11 mouse cellular contexts compared by ENCODE assay signal in genomic region chr11:116611168-116611567, GRCm38 (mm10). TPM values are rescaled to one million over a fixed set of nuclear protein-coding genes. Genes with fewer than 3 reads are reported as not detected.
"Had no signal": no experiment of that assay in that cellular context is flagged by ENCODE, and none has a peak within 500 bp of the region (broad histone marks: within the 10 kb centered on the region; RNA-seq: fewer than 3 reads in every experiment).

No protein-coding gene starts in this region.

RNA-seq across cellular contexts. Expression of gene Aanat, which starts 24.9 kb away (rescaled TPM):
- total RNA-seq: megakaryocyte, adult 5-6 weeks; megakaryocyte-erythroid progenitor cell, adult 5-6 weeks had no signal
- polyA plus RNA-seq: liver, embryonic 12.5 days; liver, embryonic 14.5 days; lung, embryonic 14.5 days; lung, embryonic 16.5 days; midbrain, embryonic 10.5 days; myocyte; neural tube, embryonic 11.5 days; stomach, postnatal 0 days; thymus, adult 2 months had no signal

RNA-seq across cellular contexts. Expression of gene Prcd, which starts 42.2 kb away (rescaled TPM):
- total RNA-seq: megakaryocyte, adult 5-6 weeks had no signal

RNA-seq across cellular contexts. Expression of gene Cygb, which starts 42.9 kb away (rescaled TPM):
- total RNA-seq: megakaryocyte, adult 5-6 weeks; megakaryocyte-erythroid progenitor cell, adult 5-6 weeks had no signal
